Mouse (Mus musculus): ENCODE measurements around the gene Cfap44. TPM values are rescaled to one million over a fixed set of nuclear protein-coding genes. Genes with fewer than 3 reads are reported as not detected.

The Cfap44 gene
- polyA plus RNA-seq, 1 experiment from 2014 or later: 6.1 TPM

- WGBS: 94% methylated on average over 4 of the region's 4 CpGs
- H3K27ac ChIP-seq (replicated peaks; ENCODE audit: low read depth, low read length): no peak overlapping the region
Measured at GRCm38 (mm10) chr16:44375459-44375858, 19.1 kb upstream of the Cfap44 start.

GRCm38 (mm10) chr16:44380006-44380405 is 14.6 kb upstream of the Cfap44 start:
- no peaks in the 10 kb centered on the region for H3K27me3 ChIP-seq (ENCODE audit: control insufficient read depth, insufficient read depth, low read length)
- H3K4me1 ChIP-seq (ENCODE audit: control insufficient read depth, insufficient read depth, low read length): peaks cover 4% of the 10 kb centered on the region; the same call in 1 of the 2 replicates
- ATAC-seq (ENCODE audit: low FRiP score, low TSS enrichment) (no peak), DNase-seq (no peak)
- no peak overlapping the region for H3K4me3 ChIP-seq (replicated peaks; ENCODE audit: low read depth, low read length)
- WGBS: 73% methylated on average over 4 of the region's 4 CpGs
- H3K4me2 ChIP-seq (ENCODE audit: low read length): no peak overlapping the region
- H3K27ac ChIP-seq (replicated peaks; ENCODE audit: low read depth, low read length): no peak overlapping the region
- no peak overlapping the region for H3K9ac ChIP-seq (replicated peaks; ENCODE audit: low read length)
- no peaks in the 10 kb centered on the region for H3K9me3 ChIP-seq (ENCODE audit: control insufficient read depth, low read length)
- H3K36me3 ChIP-seq (ENCODE audit: control insufficient read depth, insufficient read depth, low read length): peaks cover 5% of the 10 kb centered on the region

More at GRCm38 (mm10) chr16:44375459-44375858, 19.1 kb upstream of the Cfap44 start:
- DNase-seq (no peak), ATAC-seq (ENCODE audit: low FRiP score, low TSS enrichment) (no peak)
- Histone ChIP-seq H3K4me3 (replicated peaks; ENCODE audit: low read depth, low read length) (no peak overlapping the region), H3K4me2 (ENCODE audit: low read length) (no peak overlapping the region), H3K27me3 (ENCODE audit: control insufficient read depth, insufficient read depth, low read length) (no peaks in the 10 kb centered on the region), H3K4me1 (ENCODE audit: control insufficient read depth, insufficient read depth, low read length) (no peaks in the 10 kb centered on the region), H3K9ac (replicated peaks; ENCODE audit: low read length) (no peak overlapping the region), H3K36me3 (ENCODE audit: control insufficient read depth, insufficient read depth, low read length) (peaks cover 20% of the 10 kb centered on the region), H3K9me3 (ENCODE audit: control insufficient read depth, low read length) (no peaks in the 10 kb centered on the region)

GRCm38 (mm10) chr16:44381578-44381977 is 13.0 kb upstream of the Cfap44 start:
- 12% methylated on average over 5 of the region's 5 CpGs for WGBS
- DNase-seq (peak; percentile 42), ATAC-seq (ENCODE audit: low FRiP score, low TSS enrichment) (no peak)
- Histone ChIP-seq H3K9ac (replicated peaks; ENCODE audit: low read length) (no peak overlapping the region), H3K9me3 (ENCODE audit: control insufficient read depth, low read length) (no peaks in the 10 kb centered on the region), H3K36me3 (ENCODE audit: control insufficient read depth, insufficient read depth, low read length) (peaks cover 5% of the 10 kb centered on the region), H3K4me1 (ENCODE audit: control insufficient read depth, insufficient read depth, low read length) (peaks cover 4% of the 10 kb centered on the region; the same call in 1 of the 2 replicates), H3K4me2 (ENCODE audit: low read length) (no peak overlapping the region), H3K27me3 (ENCODE audit: control insufficient read depth, insufficient read depth, low read length) (no peaks in the 10 kb centered on the region), H3K27ac (replicated peaks; ENCODE audit: low read depth, low read length) (no peak overlapping the region), H3K4me3 (replicated peaks; ENCODE audit: low read depth, low read length) (no peak overlapping the region)

GRCm38 (mm10) chr16:44383549-44383948 is 11.0 kb upstream of the Cfap44 start:
- peak; percentile 57; the same call in 1 of the 2 replicates for ATAC-seq (ENCODE audit: low FRiP score, low TSS enrichment)
- no peak overlapping the region for H3K4me2 ChIP-seq (ENCODE audit: low read length)
- WGBS: 12% methylated on average over 2 of the region's 2 CpGs
- H3K27me3 ChIP-seq (ENCODE audit: control insufficient read depth, insufficient read depth, low read length): no peaks in the 10 kb centered on the region
- peaks cover 4% of the 10 kb centered on the region; the same call in 1 of the 2 replicates for H3K4me1 ChIP-seq (ENCODE audit: control insufficient read depth, insufficient read depth, low read length)
- H3K27ac ChIP-seq (replicated peaks; ENCODE audit: low read depth, low read length): no peak overlapping the region; the same call in 1 of the 2 replicates
- peak; percentile 61 for DNase-seq
- H3K9me3 ChIP-seq (ENCODE audit: control insufficient read depth, low read length): no peaks in the 10 kb centered on the region
- H3K4me3 ChIP-seq (replicated peaks; ENCODE audit: low read depth, low read length): no peak overlapping the region
- H3K36me3 ChIP-seq (ENCODE audit: control insufficient read depth, insufficient read depth, low read length): peaks cover 9% of the 10 kb centered on the region
- no peak overlapping the region for H3K9ac ChIP-seq (replicated peaks; ENCODE audit: low read length)

- Histone ChIP-seq H3K4me1 (ENCODE audit: control insufficient read depth, insufficient read depth, low read length) (peaks cover 4% of the 10 kb centered on the region; the same call in 1 of the 2 replicates), H3K27me3 (ENCODE audit: control insufficient read depth, insufficient read depth, low read length) (no peaks in the 10 kb centered on the region), H3K4me3 (replicated peaks; ENCODE audit: low read depth, low read length) (no peak overlapping the region), H3K27ac (replicated peaks; ENCODE audit: low read depth, low read length) (no peak overlapping the region), H3K36me3 (ENCODE audit: control insufficient read depth, insufficient read depth, low read length) (peaks cover 7% of the 10 kb centered on the region), H3K9me3 (ENCODE audit: control insufficient read depth, low read length) (no peaks in the 10 kb centered on the region), H3K9ac (replicated peaks; ENCODE audit: low read length) (no peak overlapping the region), H3K4me2 (ENCODE audit: low read length) (no peak overlapping the region)
- DNase-seq: no peak
- WGBS: 86% methylated on average over 1 of the region's 1 CpGs
- no peak for ATAC-seq (ENCODE audit: low FRiP score, low TSS enrichment)
Measured at GRCm38 (mm10) chr16:44384251-44384650, 10.3 kb upstream of the Cfap44 start.

GRCm38 (mm10) chr16:44391877-44392548 is 2.6 kb upstream of the Cfap44 start:
- Histone ChIP-seq H3K9me3 (ENCODE audit: control insufficient read depth, low read length) (no peaks in the 10 kb centered on the region), H3K4me2 (ENCODE audit: low read length) (peak overlapping the region; percentile 20; the same call in 1 of the 2 replicates), H3K27ac (replicated peaks; ENCODE audit: low read depth, low read length) (no peak overlapping the region), H3K9ac (replicated peaks; ENCODE audit: low read length) (no peak overlapping the region), H3K36me3 (ENCODE audit: control insufficient read depth, insufficient read depth, low read length) (0 out of 2 replicates have a peak, but pooled peaks cover 3% of the 10 kb centered on the region), H3K4me1 (ENCODE audit: control insufficient read depth, insufficient read depth, low read length) (peaks cover 15% of the 10 kb centered on the region), H3K4me3 (replicated peaks; ENCODE audit: low read depth, low read length) (no peak overlapping the region), H3K27me3 (ENCODE audit: control insufficient read depth, insufficient read depth, low read length) (no peaks in the 10 kb centered on the region)
- no peak for ATAC-seq (ENCODE audit: low FRiP score, low TSS enrichment)
- WGBS: 36% methylated on average over 9 of the region's 9 CpGs
- peak; percentile 78 for DNase-seq

- Histone ChIP-seq H3K4me1 (ENCODE audit: control insufficient read depth, insufficient read depth, low read length) (no peaks in the 10 kb centered on the region), H3K27ac (replicated peaks; ENCODE audit: low read depth, low read length) (no peak overlapping the region), H3K9ac (replicated peaks; ENCODE audit: low read length) (no peak overlapping the region), H3K27me3 (ENCODE audit: control insufficient read depth, insufficient read depth, low read length) (no peaks in the 10 kb centered on the region), H3K4me2 (ENCODE audit: low read length) (no peak overlapping the region), H3K4me3 (replicated peaks; ENCODE audit: low read depth, low read length) (no peak overlapping the region), H3K36me3 (ENCODE audit: control insufficient read depth, insufficient read depth, low read length) (no peaks in the 10 kb centered on the region), H3K9me3 (ENCODE audit: control insufficient read depth, low read length) (no peaks in the 10 kb centered on the region)
- WGBS: 97% methylated on average over 5 of the region's 5 CpGs
- no peak for DNase-seq
- ATAC-seq (ENCODE audit: low FRiP score, low TSS enrichment): no peak
Measured at GRCm38 (mm10) chr16:44404933-44405332, 10.3 kb downstream of the Cfap44 start.

GRCm38 (mm10) chr16:44407211-44407610 is 12.6 kb downstream of the Cfap44 start:
- WGBS: 91% methylated on average over 5 of the region's 5 CpGs
- ATAC-seq (ENCODE audit: low FRiP score, low TSS enrichment): no peak
- no peaks in the 10 kb centered on the region for H3K36me3 ChIP-seq (ENCODE audit: control insufficient read depth, insufficient read depth, low read length)
- no peak overlapping the region for H3K4me2 ChIP-seq (ENCODE audit: low read length)
- DNase-seq: no peak
- no peak overlapping the region for H3K9ac ChIP-seq (replicated peaks; ENCODE audit: low read length)
- H3K27ac ChIP-seq (replicated peaks; ENCODE audit: low read depth, low read length): no peak overlapping the region
- H3K4me1 ChIP-seq (ENCODE audit: control insufficient read depth, insufficient read depth, low read length): no peaks in the 10 kb centered on the region
- no peak overlapping the region for H3K4me3 ChIP-seq (replicated peaks; ENCODE audit: low read depth, low read length)
- no peaks in the 10 kb centered on the region for H3K27me3 ChIP-seq (ENCODE audit: control insufficient read depth, insufficient read depth, low read length)
- no peaks in the 10 kb centered on the region for H3K9me3 ChIP-seq (ENCODE audit: control insufficient read depth, low read length)

GRCm38 (mm10) chr16:44408290-44408689 is 13.7 kb downstream of the Cfap44 start:
- no peak overlapping the region for H3K27ac ChIP-seq (replicated peaks; ENCODE audit: low read depth, low read length)
- H3K4me3 ChIP-seq (replicated peaks; ENCODE audit: low read depth, low read length): no peak overlapping the region
- H3K9ac ChIP-seq (replicated peaks; ENCODE audit: low read length): no peak overlapping the region
- no peaks in the 10 kb centered on the region for H3K27me3 ChIP-seq (ENCODE audit: control insufficient read depth, insufficient read depth, low read length)
- ATAC-seq (ENCODE audit: low FRiP score, low TSS enrichment): no peak
- H3K9me3 ChIP-seq (ENCODE audit: control insufficient read depth, low read length): no peaks in the 10 kb centered on the region
- no peaks in the 10 kb centered on the region for H3K36me3 ChIP-seq (ENCODE audit: control insufficient read depth, insufficient read depth, low read length)
- no peak for DNase-seq
- 94% methylated on average over 2 of the region's 2 CpGs for WGBS
- H3K4me2 ChIP-seq (ENCODE audit: low read length): no peak overlapping the region
- H3K4me1 ChIP-seq (ENCODE audit: control insufficient read depth, insufficient read depth, low read length): no peaks in the 10 kb centered on the region
